Mouse (Mus musculus) embryonic facial prominence, embryonic 14.5 days (tissue): ENCODE measurements at regions not wholly inside any gene's neighbourhood (a gene's known extent, or its start where the extent isn't known, plus 50 kb on each side); places are given as distances from the start of the nearest gene placed in this dataset.

Source experiments
- ATAC-seq: fragments of 200-750 bp; cut with Nextera tagmentation; 2 replicates; pipeline ENCODE4 v1.8.0; 2017; ENCODE audit warnings: low read depth, moderate number of reproducible peaks, moderate TSS enrichment
- DNase-seq: peaks from one replicate; pipeline ENCODE4 v3.0.0-alpha.2; 2015; ENCODE audit warnings: low spot score
- H3K27ac ChIP-seq: fragments of 300-500 bp; sonication (generic); replicated peaks from 2 replicates; pipeline ENCODE4 v1.5.1; 2014; ENCODE audit warnings: low read depth, mild to moderate bottlenecking, low read length, moderate library complexity
- H3K27me3 ChIP-seq: fragments of 300-500 bp; sonication (generic); replicated peaks from 2 replicates; pipeline ENCODE4 v1.6.1; 2014; ENCODE audit warnings: low read length; ENCODE audit not compliant: control insufficient read depth, insufficient read depth
- H3K36me3 ChIP-seq: fragments of 300-500 bp; sonication (generic); 2 replicates; pipeline ENCODE4 v1.6.1; 2014; ENCODE audit warnings: low read length, mixed read lengths; ENCODE audit not compliant: control insufficient read depth, insufficient read depth
- H3K4me1 ChIP-seq: fragments of 300-500 bp; sonication (generic); 2 replicates; pipeline ENCODE4 v1.6.1; 2014; ENCODE audit warnings: antibody characterized with exemption, low read length; ENCODE audit not compliant: control insufficient read depth, insufficient read depth
- H3K4me2 ChIP-seq: fragments of 300-500 bp; sonication (generic); 2 replicates; pipeline ENCODE4 v1.6.1; 2014; ENCODE audit warnings: low read depth, mild to moderate bottlenecking, low read length, moderate library complexity, mixed read lengths
- H3K4me3 ChIP-seq: fragments of 300-500 bp; sonication (generic); 2 replicates; pipeline ENCODE4 v1.5.1; 2014; ENCODE audit warnings: low read depth, mild to moderate bottlenecking, low read length
- H3K9ac ChIP-seq: fragments of 300-500 bp; sonication (generic); 2 replicates; pipeline ENCODE4 v1.6.1; 2014; ENCODE audit warnings: low read depth, mild to moderate bottlenecking, low read length, moderate library complexity, mixed read lengths
- H3K9me3 ChIP-seq: fragments of 300-500 bp; sonication (generic); 2 replicates; pipeline ENCODE4 v1.6.1; 2016; ENCODE audit warnings: low read length; ENCODE audit not compliant: control insufficient read depth
- WGBS: fragments of 180-500 bp; shearing (Covaris S2); extraction: QIAGEN DNeasy Blood & Tissue Kit; methylation state at CpG from one replicate; pipeline ENCODE4 v1.1.7; 2014; 5-methylcytosine and 5-hydroxymethylcytosine counted together

GRCm38 (mm10) chr12:106308291-106308955 lies 298.4 kb downstream of the Vrk1 start:
- Histone ChIP-seq H3K9ac (no peak overlapping the region), H3K27ac (no peak overlapping the region), H3K4me3 (no peak overlapping the region), H3K36me3 (no peaks in the 10 kb centered on the region), H3K4me1 (peaks cover 4% of the 10 kb centered on the region; the same call in 1 of the 2 replicates), H3K9me3 (no peaks in the 10 kb centered on the region), H3K4me2 (no peak overlapping the region), H3K27me3 (peaks cover 6% of the 10 kb centered on the region; the same call in 1 of the 2 replicates)
- WGBS: 60% methylated on average over 12 of the region's 12 CpGs
- DNase-seq (no peak), ATAC-seq (no peak)

- peaks cover 4% of the 10 kb centered on the region; the same call in 1 of the 2 replicates for H3K4me1 ChIP-seq
- peaks cover 6% of the 10 kb centered on the region; the same call in 1 of the 2 replicates for H3K27me3 ChIP-seq
- H3K4me3 ChIP-seq: no peak overlapping the region
- WGBS: 70% methylated on average over 25 of the region's 25 CpGs
- H3K36me3 ChIP-seq: no peaks in the 10 kb centered on the region
- no peak overlapping the region for H3K4me2 ChIP-seq
- DNase-seq: no peak
- H3K9me3 ChIP-seq: no peaks in the 10 kb centered on the region
- no peak overlapping the region for H3K27ac ChIP-seq
- no peak overlapping the region for H3K9ac ChIP-seq
- no peak for ATAC-seq
Observed at GRCm38 (mm10) chr12:106308956-106309610, 299.1 kb downstream of the Vrk1 start.

GRCm38 (mm10) chr12:106310171-106310570 lies 300.1 kb downstream of the Vrk1 start:
- Histone ChIP-seq H3K4me2 (peak overlapping the region; percentile 81), H3K36me3 (no peaks in the 10 kb centered on the region), H3K4me3 (peak overlapping the region; percentile 45), H3K9ac (no peak overlapping the region), H3K4me1 (peaks cover 4% of the 10 kb centered on the region; the same call in 1 of the 2 replicates), H3K27me3 (peaks cover 6% of the 10 kb centered on the region; the same call in 1 of the 2 replicates), H3K27ac (no peak overlapping the region), H3K9me3 (no peaks in the 10 kb centered on the region)
- no peak for ATAC-seq
- DNase-seq: no peak
- 44% methylated on average over 6 of the region's 6 CpGs for WGBS

GRCm38 (mm10) chr12:106310585-106311319 lies 300.7 kb downstream of the Vrk1 start:
- under 1% methylated on average over 34 of the region's 34 CpGs for WGBS
- peak overlapping the region; percentile 81 for H3K4me2 ChIP-seq
- peaks cover 6% of the 10 kb centered on the region; the same call in 1 of the 2 replicates for H3K27me3 ChIP-seq
- no peak for ATAC-seq
- H3K27ac ChIP-seq: no peak overlapping the region
- H3K36me3 ChIP-seq: no peaks in the 10 kb centered on the region
- no peaks in the 10 kb centered on the region for H3K9me3 ChIP-seq
- DNase-seq: no peak
- H3K4me3 ChIP-seq: peak overlapping the region; percentile 45
- H3K9ac ChIP-seq: peak overlapping the region; percentile 61
- peaks cover 4% of the 10 kb centered on the region; the same call in 1 of the 2 replicates for H3K4me1 ChIP-seq

- 50% methylated on average over 7 of the region's 7 CpGs for WGBS
Observed at GRCm38 (mm10) chr12:106311320-106311825, 301.3 kb downstream of the Vrk1 start.

GRCm38 (mm10) chr12:106311831-106312600 lies 302.0 kb downstream of the Vrk1 start:
- Histone ChIP-seq H3K4me3 (no peak overlapping the region), H3K36me3 (no peaks in the 10 kb centered on the region), H3K4me2 (no peak overlapping the region), H3K27ac (no peak overlapping the region), H3K27me3 (peaks cover 6% of the 10 kb centered on the region; the same call in 1 of the 2 replicates), H3K4me1 (peaks cover 4% of the 10 kb centered on the region; the same call in 1 of the 2 replicates), H3K9ac (no peak overlapping the region), H3K9me3 (no peaks in the 10 kb centered on the region)
- DNase-seq: no peak
- ATAC-seq: no peak
- WGBS: 64% methylated on average over 17 of the region's 17 CpGs

More at GRCm38 (mm10) chr12:106311320-106311825, 301.3 kb downstream of the Vrk1 start:
- ATAC-seq (no peak), DNase-seq (no peak)
- Histone ChIP-seq H3K4me3 (peak overlapping the region; percentile 45), H3K9me3 (no peaks in the 10 kb centered on the region), H3K9ac (peak overlapping the region; percentile 61), H3K4me1 (peaks cover 4% of the 10 kb centered on the region; the same call in 1 of the 2 replicates), H3K27me3 (peaks cover 6% of the 10 kb centered on the region; the same call in 1 of the 2 replicates), H3K4me2 (peak overlapping the region; percentile 81), H3K36me3 (no peaks in the 10 kb centered on the region), H3K27ac (no peak overlapping the region)

- H3K27ac ChIP-seq: no peak overlapping the region
- ATAC-seq: no peak
- H3K9ac ChIP-seq: no peak overlapping the region
- H3K4me1 ChIP-seq: no peaks in the 10 kb centered on the region
- DNase-seq: no peak
- H3K27me3 ChIP-seq: no peaks in the 10 kb centered on the region
- H3K4me2 ChIP-seq: no peak overlapping the region
- H3K36me3 ChIP-seq: no peaks in the 10 kb centered on the region
- no peaks in the 10 kb centered on the region for H3K9me3 ChIP-seq
- WGBS: 79% methylated on average over 16 of the region's 16 CpGs
- no peak overlapping the region for H3K4me3 ChIP-seq
Observed at GRCm38 (mm10) chr12:106317738-106318137, 307.7 kb downstream of the Vrk1 start.

- no peaks in the 10 kb centered on the region for H3K27me3 ChIP-seq
- no peak for ATAC-seq
- 68% methylated on average over 7 of the region's 7 CpGs for WGBS
Observed at GRCm38 (mm10) chr12:106321511-106321910, 311.5 kb downstream of the Vrk1 start.

More at GRCm38 (mm10) chr12:106321511-106321910, 311.5 kb downstream of the Vrk1 start:
- Histone ChIP-seq H3K9ac (no peak overlapping the region), H3K4me1 (no peaks in the 10 kb centered on the region), H3K4me2 (no peak overlapping the region), H3K9me3 (no peaks in the 10 kb centered on the region), H3K4me3 (no peak overlapping the region), H3K27ac (no peak overlapping the region), H3K36me3 (no peaks in the 10 kb centered on the region)
- no peak for DNase-seq
